Mouse (Mus musculus): ENCODE results near the gene Atp5d. TPM values are rescaled to one million over a fixed set of nuclear protein-coding genes. Genes with fewer than 3 reads are reported as not detected.

Gene Atp5d
- total RNA-seq (2023) = 100 to 1,000 TPM; 108 to 123 TPM

DNA sequence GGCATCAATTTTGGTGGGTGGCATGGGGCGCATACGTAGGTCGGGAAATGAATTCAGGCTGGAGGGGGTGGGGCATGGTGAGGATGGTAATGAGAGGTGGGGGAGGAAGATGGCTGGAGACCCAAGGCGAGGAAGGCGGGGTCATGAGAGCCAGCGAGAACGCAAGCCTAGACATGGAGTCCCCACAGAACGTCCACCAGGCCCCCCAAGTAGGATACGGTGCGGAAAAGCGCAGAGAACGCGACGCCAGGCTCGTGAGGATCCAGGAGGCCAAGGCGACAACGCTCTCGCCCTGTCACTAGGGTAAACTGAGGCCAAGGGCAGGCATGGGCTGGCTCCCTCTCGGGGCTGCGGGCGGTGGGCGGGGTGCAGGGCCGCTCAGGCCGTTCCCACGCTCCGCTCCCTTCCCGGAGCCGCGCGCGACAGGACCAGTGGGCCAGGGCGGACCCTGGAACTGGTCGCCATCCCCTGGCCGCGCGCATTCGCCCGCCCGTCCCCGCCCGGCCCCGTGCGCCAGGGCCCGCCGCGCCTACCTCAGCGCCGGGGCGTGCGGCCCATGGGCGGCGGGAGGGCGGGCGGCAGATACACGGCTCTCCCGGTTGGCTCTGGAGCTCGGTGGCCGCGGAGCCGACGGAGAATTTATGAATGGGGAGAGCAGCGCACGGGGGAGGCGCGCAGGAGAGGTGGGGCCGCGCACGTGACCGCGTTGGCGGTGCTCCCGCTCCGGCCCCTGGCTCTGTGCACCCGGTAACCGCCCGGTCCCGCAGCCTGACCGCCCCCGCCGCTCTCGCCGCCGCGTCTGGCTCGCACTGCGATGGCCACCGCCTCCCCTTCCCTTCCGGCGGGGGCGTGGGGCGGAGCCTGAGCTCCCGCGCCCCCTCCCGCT, at the start of gene Atp5d:
Gene Atp5d, plus strand, starts transcription at position 80 of the 886 bp plus-strand sequence.

DNA sequence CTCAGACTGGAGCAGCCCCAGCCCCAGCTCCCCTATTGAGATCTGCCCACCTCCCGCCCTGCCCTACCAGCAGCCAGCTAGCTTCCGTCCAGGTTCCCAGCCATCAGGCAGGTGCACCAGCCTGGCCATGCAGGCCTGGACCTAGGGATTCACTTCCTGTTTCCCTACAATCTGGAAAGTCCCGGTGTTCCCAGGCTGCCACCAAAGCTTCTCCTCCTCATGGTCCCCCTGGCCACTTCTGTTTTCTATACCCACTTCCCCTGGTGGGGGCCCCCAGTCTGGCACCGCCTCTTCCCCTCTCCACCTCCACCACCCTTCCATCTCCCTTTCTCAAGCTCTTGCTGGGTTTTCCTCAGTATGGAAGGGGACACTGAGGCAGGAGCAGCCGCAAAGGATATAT, 33.0 kb upstream of the Atp5d start, which contains the start of gene Sbno2:
Gene Sbno2, minus strand, starts transcription at position 112 of the 400 bp plus-strand sequence.

DNA sequence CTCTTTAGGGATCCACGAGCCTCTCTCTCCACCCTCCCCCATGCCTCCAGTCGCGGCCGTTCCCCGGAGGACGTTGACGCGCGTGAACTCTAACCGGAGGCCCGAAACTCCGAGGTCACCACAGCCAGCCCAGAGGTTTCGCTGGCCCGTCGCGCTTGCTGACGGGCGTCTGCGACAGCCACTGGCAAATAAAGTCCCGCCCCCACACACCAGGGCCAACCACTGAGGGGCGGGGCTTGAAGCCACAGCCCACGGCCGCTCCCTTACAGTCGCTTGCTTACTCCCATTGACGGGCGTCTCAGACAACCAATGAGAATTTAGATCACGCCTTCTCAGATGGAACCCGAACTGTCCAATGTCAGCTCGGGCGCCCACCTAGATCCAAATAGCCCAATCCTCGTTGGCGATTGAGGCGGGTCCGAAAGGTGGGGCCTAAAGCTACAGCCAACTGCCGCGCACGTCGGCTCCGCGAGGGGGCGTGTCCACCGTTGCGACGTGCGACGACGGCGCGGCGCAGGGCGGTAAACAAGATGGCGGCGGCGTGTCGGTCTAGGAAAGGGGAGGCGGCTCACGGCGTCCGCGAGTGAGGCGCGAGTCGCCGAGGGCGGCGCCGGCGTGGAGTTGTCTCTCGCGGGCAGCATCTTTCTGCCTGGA, 23.0 kb upstream of the Atp5d start, which contains the start of gene Stk11:
Gene Stk11, plus strand, starts transcription at position 514 of the 654 bp plus-strand sequence.

DNA sequence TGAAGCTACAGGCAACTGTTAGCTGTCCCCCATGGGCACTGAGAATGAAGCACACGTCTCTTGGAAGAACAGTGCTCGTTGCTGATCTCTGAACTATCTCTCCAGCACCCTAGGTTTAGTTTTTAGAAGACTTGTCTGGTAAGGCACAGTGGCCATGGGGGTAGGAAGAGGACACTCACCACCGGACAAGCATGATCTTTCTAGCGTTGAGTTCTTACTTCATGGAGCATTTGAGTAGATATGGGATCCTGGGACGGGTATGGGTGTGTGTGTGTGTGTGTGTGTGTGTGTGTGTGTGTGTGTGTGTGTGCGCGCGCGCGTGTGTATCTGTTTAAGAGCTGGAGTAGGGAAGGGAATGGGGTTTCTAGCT, 2.2 kb downstream of the Atp5d start, which contains the start of gene Cbarp:
Gene Cbarp, minus strand, starts transcription at position 170 of the 370 bp plus-strand sequence.

DNA sequence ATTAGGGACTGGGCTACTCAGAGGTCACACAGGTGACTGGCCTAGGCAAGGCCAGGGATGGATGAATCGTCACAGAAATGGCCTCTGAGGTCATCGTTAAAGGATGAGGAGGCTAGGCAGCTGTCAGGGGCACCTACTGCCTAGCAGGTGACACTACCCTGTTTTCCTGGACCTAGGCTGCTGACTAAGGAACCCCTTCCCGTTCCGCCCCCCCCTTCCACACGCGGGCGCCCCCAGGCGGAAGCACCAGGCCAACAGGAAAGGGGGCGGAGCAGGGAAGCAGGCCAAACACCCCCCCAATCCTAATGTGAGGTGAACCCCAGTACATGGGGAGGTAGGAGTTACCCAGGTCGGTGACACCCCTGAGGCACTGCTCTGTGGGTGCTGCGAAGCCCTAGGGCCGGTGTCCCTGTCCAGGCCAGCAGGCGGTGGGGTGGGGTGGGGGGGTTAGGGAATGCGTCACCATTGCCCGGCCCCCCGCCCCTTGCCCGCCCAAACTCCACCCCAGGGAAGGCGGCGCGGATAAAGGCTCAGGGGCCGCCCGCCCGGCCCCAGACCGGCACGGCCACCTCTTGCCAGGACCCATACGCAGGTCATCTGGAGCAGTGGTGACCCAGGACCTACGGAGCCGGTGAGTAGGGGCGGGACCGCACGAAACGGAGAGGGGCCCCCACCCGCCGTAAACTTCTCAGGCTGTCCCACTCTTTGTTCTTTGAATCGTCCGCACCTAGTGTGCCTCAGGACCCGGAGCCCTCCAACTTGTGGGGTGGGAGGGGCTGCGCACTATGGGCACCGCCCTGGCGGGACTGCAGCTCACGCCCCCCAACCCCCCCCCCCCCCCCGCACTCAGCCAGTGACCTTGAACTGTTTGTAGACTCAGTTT, 9.5 kb downstream of the Atp5d start, which contains the start of gene Midn:
Gene Midn, plus strand, starts transcription at position 554 of the 883 bp plus-strand sequence.

DNA sequence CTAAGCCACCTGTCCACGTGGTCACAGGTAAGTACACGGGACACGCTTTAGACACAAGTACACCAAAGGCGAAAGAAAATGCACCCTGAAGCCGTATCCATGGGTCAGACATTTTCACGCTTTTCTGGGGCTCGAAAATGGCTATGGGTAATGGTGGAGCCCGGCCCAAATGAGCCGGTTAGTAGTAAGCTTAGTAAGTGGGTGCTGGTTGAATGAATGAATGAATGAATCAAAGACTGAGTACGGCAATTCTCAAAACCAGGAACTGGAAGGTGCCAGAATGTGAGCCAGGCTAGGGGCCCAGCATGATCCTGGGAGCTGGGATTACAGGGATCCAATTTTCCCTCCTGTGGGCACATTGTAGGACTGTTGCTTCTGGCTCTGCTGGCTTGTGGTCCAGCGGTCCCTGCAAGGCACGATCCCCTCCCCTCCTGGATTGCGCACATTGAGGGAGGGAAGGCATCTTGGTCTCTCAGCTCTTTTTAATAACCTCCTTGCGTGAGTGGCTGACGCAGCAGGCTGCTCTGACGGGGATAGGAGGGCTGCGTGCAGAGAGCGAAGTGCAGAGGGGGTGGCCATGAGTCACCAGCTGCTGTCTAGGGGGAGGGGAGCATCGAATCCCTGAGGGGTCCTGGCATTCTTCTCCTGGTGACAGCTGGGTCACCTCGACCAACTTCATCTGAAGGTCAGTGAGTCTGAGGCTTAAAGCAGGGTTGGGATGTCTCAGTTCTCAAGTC, 27.1 kb downstream of the Atp5d start, which contains the start of gene Cirbp:
Gene Cirbp, plus strand, starts transcription at position 594 of the 737 bp plus-strand sequence.

DNA sequence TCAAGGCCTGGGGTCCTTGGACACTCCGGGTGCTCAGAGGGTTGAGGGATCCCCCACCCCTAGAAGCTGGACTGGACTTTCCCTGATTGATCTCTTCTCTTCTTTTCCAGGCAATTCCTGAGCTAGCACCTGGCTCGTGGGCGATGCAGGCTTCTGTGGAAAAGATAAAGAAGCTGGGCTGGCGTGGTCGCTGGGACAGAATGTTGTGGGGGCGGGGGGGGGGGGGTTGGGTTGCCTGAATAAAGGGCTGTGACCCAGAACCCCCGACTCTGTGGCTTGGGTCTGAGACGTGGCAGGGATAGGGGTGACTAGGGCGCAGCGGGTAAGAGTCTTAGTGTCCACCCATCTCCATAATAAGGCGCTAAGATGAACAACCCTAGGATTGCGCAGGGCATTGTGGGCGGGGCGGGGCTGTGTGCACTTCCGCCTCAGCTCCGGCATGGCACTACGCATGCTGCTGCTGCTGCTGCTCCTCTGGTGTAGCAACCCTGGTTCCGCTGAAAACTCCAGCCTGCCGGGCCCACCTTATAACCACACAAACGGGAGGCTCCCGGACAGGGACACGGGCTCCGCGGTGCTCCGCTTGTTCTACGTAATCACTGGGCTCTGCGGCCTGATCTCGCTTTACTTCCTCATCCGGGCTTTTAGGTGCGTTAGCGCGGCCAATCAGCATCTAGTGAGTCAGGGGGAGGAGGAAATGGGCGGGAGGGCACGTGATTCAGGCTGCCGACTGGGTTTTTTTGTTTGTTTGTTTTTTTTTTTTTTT, 34.3 kb downstream of the Atp5d start, which contains the start of gene 1600002K03Rik:
Gene 1600002K03Rik, plus strand, starts transcription at position 418 of the 766 bp plus-strand sequence.

DNA sequence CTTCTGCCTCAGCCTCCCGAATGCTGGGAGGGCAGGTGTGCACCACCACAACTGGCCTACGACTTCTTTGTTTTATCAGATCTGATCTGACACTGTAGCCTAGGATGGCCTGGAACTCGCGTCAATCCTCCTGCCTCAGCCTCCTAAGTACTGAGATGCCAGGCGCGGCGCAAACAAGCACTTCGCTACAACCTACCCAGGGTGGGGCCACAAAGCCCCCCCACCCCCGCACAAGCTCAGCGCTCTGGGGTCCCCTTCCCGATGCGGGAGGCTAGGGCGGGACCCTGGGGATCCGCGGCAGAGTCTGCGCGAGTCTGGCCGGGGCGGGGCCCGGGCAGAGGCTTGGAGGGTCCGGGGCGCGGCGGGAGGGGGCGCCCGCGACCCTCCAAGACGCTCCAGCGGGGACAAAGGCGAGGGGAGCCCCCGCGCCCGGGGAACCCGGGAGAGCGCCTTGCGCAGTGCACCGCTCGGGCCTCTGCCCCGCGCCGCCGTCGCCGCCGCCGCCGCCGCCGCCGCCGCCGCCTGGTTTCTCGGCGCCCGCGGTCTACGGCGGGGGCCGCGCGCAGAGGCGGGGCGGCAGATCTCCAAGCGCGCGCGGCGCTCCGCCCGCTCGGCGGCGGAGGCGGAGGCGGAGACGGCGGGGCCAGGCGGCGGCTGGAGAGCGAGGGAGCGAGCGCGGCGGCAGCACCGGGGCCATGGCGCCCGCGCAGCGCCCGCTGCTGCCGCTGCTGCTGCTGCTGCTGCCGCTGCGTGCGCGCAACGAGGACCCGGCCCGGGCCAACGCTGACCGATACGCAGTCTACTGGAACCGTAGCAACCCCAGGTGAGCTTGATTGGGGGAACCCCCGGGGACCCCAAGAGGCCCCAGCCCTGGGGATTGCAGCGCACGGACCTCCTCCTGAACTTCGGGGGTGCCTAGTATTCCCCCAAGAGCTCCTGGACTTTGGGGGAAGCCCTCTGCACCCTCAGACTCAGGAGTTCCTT, 40.9 kb downstream of the Atp5d start, which contains the start of gene Efna2:
Gene Efna2, plus strand, starts transcription at position 415 of the 984 bp plus-strand sequence.

Other genes with a start within 250 kb of the Atp5d start
- gene Cfd, start 247.8 kb upstream of the Atp5d start, total RNA-seq (2023) = not detected
- 10 to 100 TPM; 32.8 to 40.7 TPM for gene Med16, start 229.7 kb upstream of the Atp5d start, total RNA-seq (2023)
- gene Gm26602, start 227.8 kb upstream of the Atp5d start, total RNA-seq (2023) = not detected
- gene Kiss1r, start 221.7 kb upstream of the Atp5d start, total RNA-seq (2023) = 1 to 10 TPM; 5.0 to 5.4 TPM
- 100 to 1,000 TPM; 488 to 566 TPM for gene R3hdm4, start 217.4 kb upstream of the Atp5d start, total RNA-seq (2023)
- 100 to 1,000 TPM; 187 to 197 TPM for gene Arid3a, start 211.6 kb upstream of the Atp5d start, total RNA-seq (2023)
- 10 to 100 TPM in 1 of 2 experiments, 1 to 10 TPM in 1; 9.9 to 13.2 TPM for gene Wdr18, start 178.5 kb upstream of the Atp5d start, total RNA-seq (2023)
- gene Grin3b, start 167.9 kb upstream of the Atp5d start, total RNA-seq (2023) = under 1 TPM in 1 of 2 experiments, not detected in 1; 0.26 TPM
- 10 to 100 TPM; 68.0 to 69.4 TPM for gene Tmem259, start 154.3 kb upstream of the Atp5d start, total RNA-seq (2023)
- 100 to 1,000 TPM; 543 to 593 TPM for gene Cnn2, start 150.0 kb upstream of the Atp5d start, total RNA-seq (2023)
- 100 to 1,000 TPM; 110 to 111 TPM for gene Abca7, start 142.1 kb upstream of the Atp5d start, total RNA-seq (2023)
- 100 to 1,000 TPM; 428 to 464 TPM for gene Arhgap45, start 122.0 kb upstream of the Atp5d start, total RNA-seq (2023)
- 10 to 100 TPM; 34.8 to 48.1 TPM for gene Polr2e, start 98.8 kb upstream of the Atp5d start, total RNA-seq (2023)
- gene Gpx4, start 91.5 kb upstream of the Atp5d start, total RNA-seq (2023) = 100 to 1,000 TPM; 269 to 306 TPM
- gene Sbno2, start 33.1 kb upstream of the Atp5d start, total RNA-seq (2023) = 100 to 1,000 TPM; 141 to 163 TPM
- 100 to 1,000 TPM; 183 to 187 TPM for gene Stk11, start 22.8 kb upstream of the Atp5d start, total RNA-seq (2023)
- 1 to 10 TPM; 1.2 to 1.4 TPM for gene Cbarp, start 2.2 kb downstream of the Atp5d start, total RNA-seq (2023)
- 100 to 1,000 TPM; 221 to 226 TPM for gene Midn, start 9.6 kb downstream of the Atp5d start, total RNA-seq (2023)
- gene Cirbp, start 27.4 kb downstream of the Atp5d start, total RNA-seq (2023) = 10 to 100 TPM; 41.6 to 50.1 TPM
- 1 to 10 TPM; 5.1 to 7.1 TPM for gene 1600002K03Rik, start 34.3 kb downstream of the Atp5d start, total RNA-seq (2023)
- gene Efna2, start 40.9 kb downstream of the Atp5d start, total RNA-seq (2023) = not detected
- gene Mum1, start 87.8 kb downstream of the Atp5d start, total RNA-seq (2023) = 10 to 100 TPM; 27.7 to 35.4 TPM
- 10 to 100 TPM; 57.5 to 61.4 TPM for gene Ndufs7, start 110.5 kb downstream of the Atp5d start, total RNA-seq (2023)
- gene Gamt, start 122.4 kb downstream of the Atp5d start, total RNA-seq (2023) = 1 to 10 TPM; 5.3 to 7.9 TPM
- 10 to 100 TPM; 92.4 to 98.1 TPM for gene Dazap1, start 122.9 kb downstream of the Atp5d start, total RNA-seq (2023)
- 100 to 1,000 TPM; 825 to 854 TPM for gene Rps15, start 153.8 kb downstream of the Atp5d start, total RNA-seq (2023)
- not detected for gene Apc2, start 157.3 kb downstream of the Atp5d start, total RNA-seq (2023)
- gene 2310011J03Rik, start 181.9 kb downstream of the Atp5d start, total RNA-seq (2023) = 10 to 100 TPM; 27.3 to 33.6 TPM
- under 1 TPM in 1 of 2 experiments, not detected in 1; 0.60 TPM for gene Pcsk4, start 190.9 kb downstream of the Atp5d start, total RNA-seq (2023)
- gene Reep6, start 191.3 kb downstream of the Atp5d start, total RNA-seq (2023) = 1 to 10 TPM; 1.0 to 1.7 TPM
- under 1 TPM in 1 of 2 experiments, not detected in 1; 0.71 TPM for gene Adamtsl5, start 209.8 kb downstream of the Atp5d start, total RNA-seq (2023)
- not detected for gene Plk5, start 217.8 kb downstream of the Atp5d start, total RNA-seq (2023)
- gene Mex3d, start 249.0 kb downstream of the Atp5d start, total RNA-seq (2023) = 1 to 10 TPM; 2.2 to 4.0 TPM

Data from neutrophil, adult 59 days (primary cell).